Mouse (Mus musculus): ENCODE results near the gene Ostn.
A peak's percentile ranks its signal among the peaks of the same experiment; 100 is the strongest.

Ostn gene

DNA sequence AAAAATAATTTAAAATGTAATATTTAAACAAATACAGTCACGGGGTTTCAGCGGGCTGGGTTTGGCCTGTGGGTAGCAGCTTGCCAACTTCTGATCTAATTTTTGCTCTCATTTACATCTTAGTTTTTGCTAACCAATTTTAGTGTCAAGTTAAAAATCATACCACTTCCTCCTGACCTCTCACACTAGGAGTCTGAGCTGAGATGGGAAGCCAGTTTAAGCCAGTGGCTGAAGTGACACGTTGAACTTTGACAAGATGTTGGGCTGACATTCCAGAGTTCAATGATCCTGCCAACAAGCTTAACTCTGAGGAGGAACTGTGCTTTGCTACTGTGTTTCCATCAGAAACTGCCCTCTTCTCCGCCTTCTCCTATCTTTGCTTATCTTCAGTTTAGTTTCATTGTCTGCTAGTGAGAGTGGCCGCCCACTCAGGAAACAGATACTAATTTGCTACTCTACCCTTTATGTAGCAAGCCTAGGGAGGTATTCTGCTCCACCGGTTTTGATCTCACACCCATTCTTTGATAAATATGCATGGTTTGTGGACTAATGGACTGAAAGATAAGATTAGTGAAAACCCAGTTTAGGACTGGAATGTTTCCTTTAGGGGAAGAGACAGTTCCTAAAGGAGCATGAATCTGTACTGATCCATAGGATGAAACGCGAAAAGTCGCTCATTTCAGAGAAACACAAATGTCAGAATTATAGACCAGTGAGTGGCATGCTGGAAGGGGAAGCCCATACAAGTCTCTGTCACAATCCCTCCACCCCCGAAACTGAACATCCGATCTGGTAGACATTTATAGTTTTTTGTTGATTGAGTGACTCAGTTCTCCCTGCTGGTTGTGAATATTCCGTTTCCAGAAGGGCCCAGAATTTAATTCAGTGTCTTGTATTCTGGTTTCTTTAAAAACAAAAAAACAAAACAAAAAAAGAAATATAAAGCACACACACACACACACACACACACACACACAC is 80.6 kb downstream of the Ostn start:
- DNase-seq = peak; percentile 4

DNA sequence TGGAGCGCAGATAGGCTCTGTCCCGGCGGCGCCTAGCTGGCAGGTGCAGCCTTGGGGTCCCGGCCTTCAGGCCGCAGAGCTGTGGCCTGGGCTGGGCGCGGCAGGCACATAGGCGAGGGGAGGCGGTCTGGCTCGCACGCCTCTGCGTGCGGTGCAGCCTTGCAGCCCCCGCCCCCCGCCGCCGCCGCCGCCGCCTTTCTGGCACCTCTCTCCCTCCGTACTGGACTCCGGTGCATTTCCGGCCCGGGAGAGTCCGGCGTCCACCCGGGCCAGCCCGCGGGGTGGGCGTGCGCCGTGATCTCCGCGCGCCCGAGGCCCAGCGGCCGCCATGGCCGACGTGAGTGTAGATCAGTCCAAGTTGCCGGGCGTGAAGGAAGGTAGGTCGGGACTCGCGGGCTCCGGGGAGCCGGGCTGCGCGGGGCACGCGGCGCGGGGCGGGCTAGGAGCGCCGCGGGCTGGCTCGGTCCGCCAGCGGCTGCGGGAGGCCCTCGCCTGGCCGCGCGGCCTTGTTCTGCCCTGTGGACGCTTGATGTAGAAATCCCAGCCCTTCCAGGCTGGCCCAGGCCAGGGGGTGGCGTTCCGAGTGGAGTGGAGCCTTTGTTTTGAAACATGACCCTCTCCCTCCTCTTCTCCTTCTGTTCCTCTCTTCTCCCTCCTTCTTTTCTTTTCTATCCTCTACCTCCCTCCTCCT is 81.6 kb downstream of the Ostn start, which contains the start of gene Ccdc50:
TSS of gene Ccdc50 (plus strand) at position 109 of the 691 bp plus-strand sequence.
- peak; percentile 63 for DNase-seq

DNA sequence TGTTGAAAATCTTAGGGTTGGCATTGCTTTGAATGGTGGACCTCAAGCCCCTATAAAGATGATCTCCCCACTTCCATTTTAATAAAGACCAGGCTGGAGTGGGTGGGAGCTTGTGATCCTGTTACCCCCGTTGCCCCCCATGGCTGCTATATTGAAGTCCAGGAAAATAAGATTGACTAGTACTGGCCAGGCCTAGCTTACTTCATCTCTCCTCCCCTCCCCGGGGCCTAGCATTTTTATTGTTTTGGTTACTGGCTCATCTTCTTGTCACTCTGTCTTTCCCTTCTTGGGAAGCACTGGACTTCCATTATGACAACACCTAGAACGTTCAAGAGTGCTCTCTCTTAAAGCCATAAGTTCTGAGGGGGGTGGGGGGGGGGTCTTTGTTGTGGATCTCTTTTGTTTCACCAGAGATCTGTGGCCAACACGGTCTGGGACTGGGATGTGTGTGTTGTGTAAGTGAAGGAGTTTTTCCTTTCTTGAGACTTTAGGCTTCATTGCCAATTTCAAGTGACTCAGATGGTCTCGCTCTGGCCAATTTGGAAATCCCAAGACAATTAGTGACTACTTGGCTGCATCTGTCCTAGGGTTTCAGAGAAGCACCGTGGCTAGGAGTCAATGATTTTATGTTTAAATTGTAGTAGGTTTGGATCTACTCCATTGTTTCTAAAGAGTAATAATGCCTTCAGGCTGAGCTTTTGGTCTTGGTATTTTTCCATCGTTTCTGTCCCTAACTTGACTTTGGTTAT is 82.4 kb downstream of the Ostn start:
- peak; percentile 2 for DNase-seq

DNA sequence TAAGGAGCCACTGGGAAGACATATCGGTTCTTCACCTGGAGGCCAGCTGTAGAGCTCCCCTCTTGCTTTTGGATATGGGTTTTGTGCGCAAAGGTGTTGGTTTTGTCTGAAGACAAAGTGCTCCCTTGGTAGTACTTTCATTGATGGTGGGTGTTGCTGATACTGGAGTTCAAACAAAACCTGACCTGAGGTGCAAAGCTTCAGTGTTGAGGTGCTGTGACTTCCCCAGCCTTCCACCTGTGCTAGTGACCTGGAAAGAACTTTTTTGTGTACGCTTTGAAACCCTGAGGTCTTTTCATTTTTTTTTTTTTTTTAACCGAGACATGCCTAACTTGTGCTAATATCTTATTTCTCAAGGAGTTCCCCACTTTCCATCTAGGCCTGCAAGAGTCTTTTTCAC is 83.0 kb downstream of the Ostn start:
- no peak for DNase-seq

DNA sequence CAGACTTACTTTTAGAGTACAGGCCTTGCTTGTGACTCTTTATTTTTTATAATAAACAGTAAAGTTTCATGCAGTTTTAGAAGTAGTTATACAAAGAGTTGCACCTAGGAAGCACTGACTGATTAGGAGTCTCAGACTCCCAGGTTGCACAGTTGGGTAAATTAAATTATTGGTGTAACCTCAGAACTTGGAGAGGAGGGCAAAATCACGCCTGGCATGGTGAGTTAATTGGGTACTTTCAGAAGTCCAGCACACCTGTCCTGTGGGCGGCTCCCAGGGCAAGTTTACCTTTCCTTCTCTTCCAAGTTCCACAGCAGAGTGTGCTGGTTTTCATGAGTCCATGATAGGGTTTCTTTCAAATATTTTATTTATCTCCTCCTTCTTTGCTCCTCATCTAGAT is 84.6 kb downstream of the Ostn start:
- no peak for DNase-seq

DNA sequence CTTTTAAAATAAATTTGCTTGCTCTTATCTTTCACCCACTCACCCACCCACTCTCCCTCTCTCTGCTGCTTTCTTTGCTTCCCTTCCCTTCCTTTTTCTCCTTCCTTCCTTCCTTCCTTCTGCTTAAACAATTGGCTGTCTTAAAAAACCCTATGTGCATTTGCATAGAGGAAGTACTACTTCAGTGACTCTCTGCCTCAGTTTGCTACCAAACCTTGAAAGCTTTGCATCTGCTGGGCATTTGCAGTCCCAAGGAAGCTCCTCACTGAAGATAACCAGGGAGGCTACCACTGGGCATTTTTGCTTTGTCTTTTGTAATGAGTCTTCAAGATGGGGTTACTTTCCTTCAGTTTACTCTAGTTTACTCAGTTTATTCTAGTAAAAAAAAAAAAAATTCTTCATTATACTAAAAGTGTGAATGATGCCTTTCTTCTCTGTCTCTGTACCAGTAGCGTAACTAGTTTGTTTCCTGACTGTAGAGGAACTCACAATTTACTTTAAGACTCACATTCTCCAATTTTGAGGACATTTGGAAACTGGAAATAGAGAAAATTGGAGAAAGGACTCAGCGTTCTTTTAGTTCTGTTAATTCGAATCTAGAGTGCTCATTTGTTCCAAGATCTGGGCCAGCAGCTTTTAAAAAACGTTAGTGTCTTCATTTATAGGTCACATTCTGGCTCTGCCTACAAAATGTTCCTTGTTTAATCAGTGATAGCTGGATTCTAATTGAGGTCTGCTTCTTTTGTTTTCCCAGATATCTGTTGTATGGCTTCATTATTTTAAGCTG is 88.2 kb downstream of the Ostn start:
- DNase-seq = no peak

DNA sequence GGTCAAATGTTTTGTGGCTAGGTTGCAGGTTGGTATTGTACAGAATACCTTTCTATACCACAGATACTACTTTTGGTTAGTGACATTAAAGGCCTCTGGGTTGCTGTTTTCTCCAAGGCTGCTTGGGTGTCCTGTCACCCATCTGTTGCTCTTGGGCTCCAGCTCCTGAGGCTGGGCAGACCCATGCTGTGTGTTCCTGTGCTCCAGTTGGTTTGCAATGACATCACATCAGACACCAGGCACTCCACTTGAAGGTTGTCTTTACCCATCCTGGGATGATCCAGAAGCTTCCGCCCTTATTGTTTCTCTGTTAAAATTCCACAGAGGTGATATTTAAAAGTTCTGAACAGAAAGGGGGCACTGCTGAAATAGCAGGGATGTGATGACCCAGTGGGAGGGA is 89.7 kb downstream of the Ostn start:
- no peak for DNase-seq

DNA sequence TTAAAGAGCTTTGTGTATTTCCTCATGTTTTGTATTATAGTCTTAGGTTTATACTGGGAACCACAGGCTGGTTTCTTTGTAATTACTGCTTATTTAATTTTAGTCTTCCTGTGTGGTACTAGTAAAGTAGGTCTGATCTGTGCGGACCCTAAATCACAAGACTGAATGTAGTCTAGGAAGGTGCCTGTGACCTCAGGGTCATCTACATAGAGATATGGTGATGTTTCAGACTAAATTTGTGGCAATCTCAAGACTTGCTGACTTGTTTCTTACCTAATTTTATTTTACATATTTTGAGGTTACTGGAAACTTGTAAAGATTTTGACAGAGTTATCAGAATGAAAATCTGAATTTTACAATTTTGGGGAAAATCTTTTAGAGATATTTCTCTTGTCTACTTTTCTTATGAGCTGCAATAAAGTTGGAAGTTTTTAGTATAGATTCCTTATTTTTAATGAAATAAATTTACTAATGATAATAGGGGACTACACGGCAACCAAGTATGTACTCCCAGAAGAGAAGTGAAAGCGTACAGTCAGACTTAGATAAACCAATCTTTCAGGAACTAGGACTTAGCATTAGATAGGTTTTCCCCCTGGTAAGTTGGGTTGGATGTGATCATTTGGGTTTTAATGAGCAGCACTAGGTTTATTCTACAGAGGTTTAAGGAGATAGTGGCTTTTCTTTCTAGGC is 91.9 kb downstream of the Ostn start:
- DNase-seq = no peak

DNA sequence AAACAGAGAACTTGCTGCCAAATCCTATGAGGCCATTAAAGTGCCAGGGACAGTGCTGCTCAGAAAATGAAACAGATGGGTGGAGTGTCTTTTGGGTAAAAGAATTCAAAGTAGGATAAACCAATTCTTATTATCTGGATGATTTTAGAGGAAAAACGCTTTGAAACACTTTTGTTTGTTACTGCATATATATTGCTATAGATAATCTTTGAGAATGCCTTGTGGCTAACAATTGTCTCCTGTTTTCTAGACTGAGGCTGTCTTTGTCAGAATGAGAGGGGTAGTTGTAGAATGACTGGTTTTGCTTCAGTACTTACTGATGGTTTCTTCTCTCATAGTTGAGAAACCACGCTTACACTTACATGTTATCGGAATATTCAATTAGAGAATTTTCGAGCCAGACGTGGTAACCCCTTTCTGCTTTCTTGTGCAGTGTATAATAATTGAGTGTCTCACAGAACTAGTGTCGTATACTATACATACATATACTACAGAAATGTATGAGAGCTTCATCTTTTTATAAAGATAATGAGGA is 92.5 kb downstream of the Ostn start:
- DNase-seq = no peak
